Mouse (Mus musculus): Measurements from ENCODE around the gene Tnfsf4.

DNA sequence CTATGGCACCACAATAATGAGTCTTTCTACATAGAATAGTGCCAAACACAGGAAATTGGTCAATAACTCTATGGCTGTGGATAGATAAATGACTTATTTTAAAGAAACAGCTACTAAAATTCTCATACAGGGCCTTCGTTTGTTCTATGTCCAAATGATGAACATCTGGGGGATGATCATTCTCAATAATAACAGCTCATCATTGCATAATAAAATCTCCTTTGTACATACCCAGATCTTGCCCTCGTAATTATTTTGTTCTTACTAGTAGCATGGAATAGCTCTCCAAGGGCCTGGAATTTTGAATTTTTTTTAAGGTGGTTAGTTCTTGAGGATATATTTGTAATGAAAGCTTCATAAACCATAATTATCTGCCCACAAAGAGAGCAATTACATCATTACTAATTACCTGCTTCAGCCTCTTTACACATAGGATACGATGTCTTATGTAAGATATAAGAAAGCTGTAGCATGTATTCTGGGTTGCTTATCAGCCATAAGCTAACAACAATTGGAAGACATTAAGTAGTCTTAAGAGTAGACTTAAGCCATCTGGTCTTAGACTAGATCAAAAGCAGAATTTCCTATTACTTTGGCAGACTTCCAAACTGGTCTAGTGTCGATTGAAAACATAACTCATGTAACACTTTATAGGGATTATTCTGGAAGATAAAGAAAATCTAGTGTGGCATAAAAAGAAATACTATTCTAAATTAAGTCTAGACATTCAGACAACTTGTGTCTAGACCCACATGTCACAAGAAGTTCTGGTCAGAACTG lies 31.3 kb downstream of the Tnfsf4 start:
- TF ChIP-seq POLR2A (IDR thresholded peaks at IDR 0.05; ENCODE audit: low read depth, low read length) (no peak), CTCF (IDR thresholded peaks at IDR 0.05; ENCODE audit: extremely low read depth, insufficient read length, insufficient replicate concordance, low read depth, low read length) (no peak)
